Mouse (Mus musculus) stomach, postnatal 0 days (tissue): ENCODE results near the gene Ppp4r4. TPM values are rescaled to one million over a fixed set of nuclear protein-coding genes. Genes with fewer than 3 reads are reported as not detected.

Experiments
- ATAC-seq: fragments of 200-750 bp; cut with Nextera tagmentation; 2 replicates; pipeline ENCODE4 v1.8.0; 2017; ENCODE audit not compliant: low FRiP score, low TSS enrichment
- DNase-seq: peaks from one replicate; pipeline ENCODE4 v3.0.0-alpha.2; 2016; ENCODE audit warnings: low spot score
- H3K27ac ChIP-seq: fragments of 300-500 bp; sonication (generic); replicated peaks from 2 replicates; pipeline ENCODE4 v1.5.1; 2014; ENCODE audit warnings: mild to moderate bottlenecking, control low read depth
- H3K27me3 ChIP-seq: fragments of 300-500 bp; sonication (generic); 2 replicates; pipeline ENCODE4 v1.6.1; 2014; ENCODE audit warnings: low read length; ENCODE audit not compliant: control insufficient read depth, insufficient read depth
- H3K36me3 ChIP-seq: fragments of 300-500 bp; sonication (generic); 2 replicates; pipeline ENCODE4 v1.6.1; 2014; ENCODE audit warnings: low read length, mixed read lengths; ENCODE audit not compliant: control insufficient read depth, insufficient read depth
- H3K4me1 ChIP-seq: fragments of 300-500 bp; sonication (generic); replicated peaks from 2 replicates; pipeline ENCODE4 v1.6.1; 2014; ENCODE audit warnings: antibody characterized with exemption; ENCODE audit not compliant: control insufficient read depth, insufficient read depth
- H3K4me2 ChIP-seq: fragments of 300-500 bp; sonication (generic); replicated peaks from 2 replicates; pipeline ENCODE4 v1.6.1; 2014; ENCODE audit warnings: low read depth, mild to moderate bottlenecking, control low read depth, moderate library complexity
- H3K4me3 ChIP-seq: fragments of 300-500 bp; sonication (generic); 2 replicates; pipeline ENCODE4 v1.5.1; 2014; ENCODE audit warnings: low read depth, low read length, control low read depth
- H3K9ac ChIP-seq: fragments of 300-500 bp; sonication (generic); 2 replicates; pipeline ENCODE4 v1.6.1; 2014; ENCODE audit warnings: mild to moderate bottlenecking, low read length, control low read depth, mixed read lengths
- H3K9me3 ChIP-seq: fragments of 300-500 bp; sonication (generic); 2 replicates; pipeline ENCODE4 v1.6.1; 2016; ENCODE audit warnings: low read length; ENCODE audit not compliant: control insufficient read depth
- CTCF ChIP-seq: IDR thresholded peaks from 2 replicates; pipeline ENCODE4 v1.5.1; 2016; ENCODE audit warnings: antibody characterized with exemption, low read depth, mild to moderate bottlenecking, moderate library complexity
- EP300 ChIP-seq: optimal IDR thresholded peaks from 2 replicates; pipeline ENCODE3; 2016; ENCODE audit warnings: antibody characterized with exemption
- WGBS: fragments of 180-500 bp; shearing (Covaris S2); extraction: QIAGEN DNeasy Blood & Tissue Kit; methylation state at CpG from one replicate; pipeline ENCODE4 v1.1.7; 2014; 5-methylcytosine and 5-hydroxymethylcytosine counted together
- polyA plus RNA-seq: library from polyadenylated mRNA; unstranded; fragments of >200 nt; fragmentation: Nextera tagmentation; extraction: Ambion mirVana; gene quantifications from 2 replicates; pipeline ENCODE4 v1.2.1, GENCODE M21; 2015

Ppp4r4 gene
- polyA plus RNA-seq, 1 experiment from 2014 or later, result 0.38 TPM

DNA sequence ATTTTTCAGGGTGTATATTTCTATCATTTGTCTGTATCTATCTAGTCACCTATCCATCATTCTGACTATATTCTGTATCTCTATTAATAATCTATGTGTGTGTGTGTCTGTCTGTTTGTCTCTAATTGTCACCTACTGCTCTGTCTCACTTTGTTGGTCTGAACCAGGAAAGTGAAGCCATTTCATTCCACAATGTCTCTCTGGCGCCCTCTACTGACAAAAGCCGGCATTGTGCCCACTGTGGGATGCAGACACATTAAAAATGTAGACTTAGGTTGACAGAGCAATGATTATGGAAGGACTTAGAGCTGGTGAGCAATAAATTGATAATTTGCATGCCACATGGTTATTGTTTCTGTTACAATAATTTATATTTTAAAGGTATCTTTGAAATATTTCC, 111.3 kb downstream of the Ppp4r4 start:
- TF ChIP-seq CTCF (peak; percentile 97), EP300 (no peak)

DNA sequence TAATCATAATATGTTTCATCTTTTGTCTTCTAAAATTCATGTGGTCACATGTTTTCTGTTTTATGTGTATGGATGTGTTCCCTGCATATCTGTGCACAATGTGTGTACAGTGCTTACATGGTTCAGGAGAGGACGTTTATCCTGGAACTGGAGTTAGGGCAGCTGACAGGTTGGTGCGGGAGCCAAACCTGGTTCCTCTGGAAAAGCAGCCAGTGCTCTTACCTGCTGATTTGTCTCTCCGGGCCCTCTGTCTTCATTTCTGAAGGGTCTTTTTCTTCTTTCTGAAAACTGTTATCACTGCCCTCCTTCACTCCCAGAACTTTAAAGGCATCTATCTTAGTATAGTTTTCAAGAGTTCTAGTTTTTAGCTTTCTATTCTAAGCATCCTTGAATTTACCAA, 111.7 kb downstream of the Ppp4r4 start:
- ATAC-seq (no peak), DNase-seq (no peak)
- no peaks in the 10 kb centered on the region for H3K4me1 ChIP-seq
- H3K9ac ChIP-seq, result no peak overlapping the region
- no peak overlapping the region for H3K27ac ChIP-seq
- no peak overlapping the region for H3K4me3 ChIP-seq
- H3K9me3 ChIP-seq, result no peaks in the 10 kb centered on the region
- no peaks in the 10 kb centered on the region for H3K36me3 ChIP-seq
- 73% methylated on average over 3 of the region's 3 CpGs for WGBS
- H3K4me2 ChIP-seq, result no peak overlapping the region
- no peaks in the 10 kb centered on the region for H3K27me3 ChIP-seq
- TF ChIP-seq EP300 (no peak), CTCF (no peak)

More for the DNA sequence above, 111.3 kb downstream of the Ppp4r4 start:
- Histone ChIP-seq H3K4me1 (no peaks in the 10 kb centered on the region), H3K9ac (no peak overlapping the region), H3K27ac (no peak overlapping the region), H3K36me3 (no peaks in the 10 kb centered on the region), H3K9me3 (no peaks in the 10 kb centered on the region), H3K4me2 (no peak overlapping the region), H3K4me3 (no peak overlapping the region), H3K27me3 (no peaks in the 10 kb centered on the region)
- DNase-seq (peak; percentile 85), ATAC-seq (no peak)
- WGBS, result 0% methylated on average over 2 of the region's 2 CpGs

DNA sequence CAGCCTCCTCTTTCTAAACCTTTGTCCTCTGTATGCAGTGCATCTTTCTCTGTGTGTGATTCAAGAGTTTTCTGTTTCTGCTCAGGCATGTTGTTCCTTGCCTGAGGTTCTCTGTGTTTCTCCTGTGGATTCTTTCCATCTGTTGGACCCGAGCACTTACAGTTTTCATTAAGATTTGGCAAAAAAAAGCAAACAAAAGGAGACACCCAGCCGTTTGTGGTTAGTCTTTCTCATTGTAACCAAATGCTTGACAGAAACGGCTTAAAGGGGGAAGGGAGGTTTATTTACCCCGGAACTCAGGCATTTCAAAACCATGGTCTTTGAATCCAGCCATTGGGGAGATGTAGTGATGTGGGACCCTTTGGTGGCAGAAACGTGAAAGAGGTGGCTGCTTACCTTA, 112.5 kb downstream of the Ppp4r4 start:
- TF ChIP-seq CTCF, result no peak
- no peak for TF ChIP-seq EP300
- WGBS, result 18% methylated on average over 5 of the region's 5 CpGs
- ATAC-seq (no peak), DNase-seq (no peak)
- no peaks in the 10 kb centered on the region for H3K36me3 ChIP-seq
- no peaks in the 10 kb centered on the region for H3K9me3 ChIP-seq
- no peak overlapping the region for H3K4me2 ChIP-seq
- H3K4me1 ChIP-seq, result no peaks in the 10 kb centered on the region
- no peaks in the 10 kb centered on the region for H3K27me3 ChIP-seq
- H3K4me3 ChIP-seq, result no peak overlapping the region
- H3K9ac ChIP-seq, result no peak overlapping the region
- no peak overlapping the region for H3K27ac ChIP-seq

DNA sequence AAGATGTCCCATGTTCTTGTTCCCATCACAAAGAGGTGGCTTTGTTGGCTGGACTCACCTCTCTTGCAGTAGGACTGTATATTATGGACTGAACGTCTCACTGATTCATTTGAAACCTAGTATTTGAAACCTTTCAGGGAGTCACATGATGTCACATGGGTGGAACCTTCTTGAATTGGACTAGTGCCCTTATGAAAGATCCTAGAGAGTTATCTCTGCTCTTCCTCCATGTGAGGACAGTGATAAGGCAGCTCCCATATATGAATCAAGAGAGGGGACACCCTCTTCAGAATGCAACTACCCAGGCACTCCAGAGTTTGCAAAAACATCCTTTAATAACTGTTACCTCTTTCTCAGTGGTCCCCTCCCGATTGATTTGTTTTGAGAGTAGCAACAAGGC, 114.2 kb downstream of the Ppp4r4 start:
- no peaks in the 10 kb centered on the region for H3K27me3 ChIP-seq
- no peak overlapping the region for H3K4me2 ChIP-seq
- H3K4me1 ChIP-seq, result no peaks in the 10 kb centered on the region
- 67% methylated on average over 2 of the region's 2 CpGs for WGBS
- TF ChIP-seq EP300 (no peak), CTCF (no peak)
- H3K9ac ChIP-seq, result no peak overlapping the region
- ATAC-seq (no peak), DNase-seq (no peak)
- H3K4me3 ChIP-seq, result no peak overlapping the region
- H3K36me3 ChIP-seq, result no peaks in the 10 kb centered on the region
- H3K9me3 ChIP-seq, result no peaks in the 10 kb centered on the region
- no peak overlapping the region for H3K27ac ChIP-seq

DNA sequence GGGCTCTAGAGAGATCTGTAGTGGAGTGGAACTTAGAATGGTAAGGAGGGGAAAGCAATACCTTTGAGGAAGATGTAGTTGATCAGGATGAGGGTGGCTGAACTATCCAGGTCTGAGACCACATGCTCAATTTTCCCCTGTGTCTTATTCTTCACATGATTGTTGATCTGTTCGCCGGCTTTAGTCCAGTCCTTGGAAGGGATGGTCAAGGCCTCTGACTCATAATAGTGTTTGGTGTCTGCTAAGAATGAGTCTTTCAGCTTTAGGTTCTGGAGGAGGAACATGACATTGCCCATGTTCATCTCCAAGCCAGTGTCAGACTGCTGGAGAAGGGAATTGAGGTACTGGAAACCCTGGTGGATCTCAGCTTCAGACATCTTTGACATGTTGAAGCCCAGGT, 121.8 kb downstream of the Ppp4r4 start:
- H3K27me3 ChIP-seq, result no peaks in the 10 kb centered on the region
- H3K4me2 ChIP-seq, result no peak overlapping the region
- no peaks in the 10 kb centered on the region for H3K36me3 ChIP-seq
- ATAC-seq, result no peak
- 94% methylated on average over 2 of the region's 2 CpGs for WGBS
- H3K9ac ChIP-seq, result no peak overlapping the region
- H3K9me3 ChIP-seq, result no peaks in the 10 kb centered on the region
- TF ChIP-seq EP300 (no peak), CTCF (no peak)
- H3K4me1 ChIP-seq, result no peaks in the 10 kb centered on the region
- H3K27ac ChIP-seq, result no peak overlapping the region
- no peak overlapping the region for H3K4me3 ChIP-seq
- no peak for DNase-seq

DNA sequence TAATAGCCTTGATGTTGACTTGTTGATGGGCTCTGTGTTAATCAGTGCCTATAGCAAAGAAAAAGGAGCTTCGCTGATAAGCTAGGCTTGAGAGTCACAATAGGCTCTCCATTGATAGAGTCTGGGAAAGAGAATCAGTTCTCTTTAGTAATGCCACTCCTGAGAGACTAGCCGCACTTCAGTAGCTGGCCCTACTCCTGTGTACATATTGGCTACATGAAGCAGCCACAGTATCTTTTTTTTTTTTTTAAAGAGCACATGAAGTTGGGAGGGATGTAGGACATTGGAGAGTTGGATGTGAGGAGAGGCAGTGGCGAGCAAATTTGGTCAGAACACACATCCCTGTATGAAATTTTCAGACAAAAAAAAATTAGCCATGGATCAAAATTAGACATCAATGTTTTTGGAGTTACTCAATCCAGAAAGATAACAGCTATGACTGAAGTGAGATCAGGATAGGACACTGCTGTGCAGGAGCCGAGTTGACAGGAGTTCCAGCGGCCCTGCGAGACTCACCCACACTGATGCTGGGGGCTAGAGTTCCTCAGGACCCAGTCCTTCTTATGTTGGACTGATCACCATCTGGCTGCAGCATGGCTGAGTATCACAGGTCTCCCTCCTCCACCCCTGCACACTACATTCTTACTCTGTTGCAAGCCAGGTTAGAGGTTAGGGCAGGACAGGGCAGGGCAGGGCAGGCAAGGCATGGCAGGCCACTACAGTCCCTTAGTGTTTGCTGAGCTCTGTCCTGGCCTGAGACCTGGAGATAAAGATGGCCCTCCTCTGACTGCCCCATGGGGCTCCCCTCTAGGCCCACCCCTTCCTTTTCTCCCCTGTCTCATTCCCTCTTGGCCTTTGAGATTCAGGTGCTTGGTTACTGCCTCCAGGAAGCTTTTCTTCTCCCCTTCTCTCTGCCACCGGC, 123.3 kb downstream of the Ppp4r4 start:
- Histone ChIP-seq H3K9ac (no peak overlapping the region), H3K36me3 (no peaks in the 10 kb centered on the region), H3K27me3 (no peaks in the 10 kb centered on the region), H3K27ac (no peak overlapping the region), H3K4me2 (no peak overlapping the region), H3K4me1 (no peaks in the 10 kb centered on the region), H3K4me3 (no peak overlapping the region), H3K9me3 (no peaks in the 10 kb centered on the region)
- 76% methylated on average over 7 of the region's 7 CpGs for WGBS
- no peak for ATAC-seq
- DNase-seq, result no peak
- TF ChIP-seq CTCF (no peak), EP300 (no peak)
